Mouse (Mus musculus): ENCODE measurements at regions not wholly inside any gene's neighbourhood (a gene's known extent, or its start where the extent isn't known, plus 50 kb on each side); places are given as distances from the start of the nearest gene placed in this dataset.

GRCm38 (mm10) chr15:57543985-57544384 lies 66.6 kb upstream of the Slc22a22 start:
- TF ChIP-seq CTCF (IDR thresholded peaks at IDR 0.05; ENCODE audit: low read depth, low read length) (no peak), POLR2A (IDR thresholded peaks at IDR 0.05; ENCODE audit: insufficient read depth, low read length) (no peak)
